Mouse (Mus musculus) cerebellum, postnatal 4 days (tissue): ENCODE measurements around the gene Rps6kl1.
A peak's percentile ranks its signal among the peaks of the same experiment; 100 is the strongest.

ENCODE experiments used
- DNase-seq, 2 experiments: peaks; one replicate each; pipeline ENCODE4 v3.0.0; 2022; ENCODE audit warnings: low spot score in 2 of 2, mixed read lengths in 1 of 2

Rps6kl1 gene

GRCm38 (mm10) chr12:85108643-85109042 lies 42.4 kb downstream of the Rps6kl1 start:
- DNase-seq, result no peak

GRCm38 (mm10) chr12:85106292-85106691 lies 44.8 kb downstream of the Rps6kl1 start:
- no peak for DNase-seq

DNA sequence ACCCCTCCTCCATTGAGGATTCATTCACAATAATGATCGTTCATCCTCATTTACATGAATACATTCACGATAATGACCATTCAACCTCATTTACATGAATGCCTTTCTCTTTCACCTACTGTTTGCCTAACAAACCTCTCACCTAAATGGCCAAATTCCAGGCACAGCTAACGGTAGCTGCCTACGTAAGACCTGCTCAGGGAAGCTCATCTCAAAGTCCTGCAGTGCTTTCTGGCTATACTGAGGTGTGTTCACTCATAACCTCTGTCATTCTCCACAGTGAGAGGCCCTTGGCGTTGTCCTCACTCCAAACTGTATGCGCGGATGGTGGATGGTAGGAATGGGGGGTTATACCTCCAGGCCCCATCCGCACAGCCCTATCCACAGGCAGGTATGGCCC lies 46.3 kb downstream of the Rps6kl1 start:
- DNase-seq, result no peak

DNA sequence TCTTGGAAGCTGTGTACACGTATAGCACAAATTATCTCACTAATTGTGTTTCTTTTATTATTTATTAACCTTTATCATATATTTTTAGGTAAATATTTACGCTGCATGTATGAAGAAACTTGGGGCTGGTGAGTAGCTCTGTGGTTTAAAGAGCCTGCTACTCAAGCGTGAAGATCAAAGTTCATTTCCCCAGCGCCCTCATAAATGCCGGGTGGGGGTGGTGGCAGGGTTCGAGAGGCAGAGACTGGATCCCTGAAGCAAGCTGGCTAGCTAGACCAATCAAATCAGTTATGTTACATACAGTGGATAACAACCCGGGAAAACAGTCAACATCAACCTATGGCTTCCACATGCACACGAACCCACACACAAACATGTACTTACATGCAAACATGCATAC lies 48.0 kb downstream of the Rps6kl1 start:
- no peak for DNase-seq

- DNase-seq, result no peak
These were observed 49.5 kb downstream of the Rps6kl1 start for GRCm38 (mm10) chr12:85101521-85102106.

DNA sequence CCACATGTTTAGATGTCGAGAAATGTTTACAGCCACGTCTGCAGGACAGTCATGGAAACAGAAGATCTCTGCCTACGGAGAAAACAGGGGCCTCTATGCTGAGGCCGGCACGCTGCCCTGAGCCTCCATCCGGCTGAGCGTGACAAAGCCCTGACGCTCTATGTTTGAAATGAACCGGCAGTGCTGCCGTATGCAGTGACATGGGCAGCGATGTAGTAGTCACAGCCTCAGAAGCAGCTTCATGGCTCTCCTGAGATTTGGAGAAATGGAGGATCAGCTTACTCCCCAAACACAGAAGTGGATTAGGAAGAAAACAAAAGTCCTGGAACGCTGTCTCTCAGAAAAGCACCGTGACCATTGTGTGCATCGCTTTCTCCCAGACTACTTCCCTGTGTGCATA lies 50.1 kb downstream of the Rps6kl1 start:
- DNase-seq, result no peak

DNA sequence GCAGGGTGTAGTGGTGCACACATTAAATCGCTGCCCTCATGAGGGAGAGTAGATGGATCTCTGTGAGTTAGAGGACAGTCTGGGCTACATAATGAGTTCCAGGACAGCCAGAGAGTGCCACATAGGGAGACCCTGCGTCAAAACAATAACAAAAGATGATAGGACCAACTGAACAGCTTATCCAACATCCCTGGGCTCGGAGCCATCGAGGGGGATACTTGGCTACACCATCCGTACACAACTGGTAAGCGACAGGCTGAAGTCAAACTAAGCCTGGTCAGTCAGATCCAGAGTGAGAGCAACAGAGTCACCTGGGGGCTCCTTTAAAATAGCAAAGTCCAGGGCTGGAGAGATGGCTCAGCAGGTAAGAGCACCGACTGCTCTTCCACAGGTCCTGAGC lies 55.2 kb downstream of the Rps6kl1 start:
- DNase-seq, result no peak

- DNase-seq, result no peak
These were observed 55.9 kb downstream of the Rps6kl1 start for GRCm38 (mm10) chr12:85095146-85095545.

DNA sequence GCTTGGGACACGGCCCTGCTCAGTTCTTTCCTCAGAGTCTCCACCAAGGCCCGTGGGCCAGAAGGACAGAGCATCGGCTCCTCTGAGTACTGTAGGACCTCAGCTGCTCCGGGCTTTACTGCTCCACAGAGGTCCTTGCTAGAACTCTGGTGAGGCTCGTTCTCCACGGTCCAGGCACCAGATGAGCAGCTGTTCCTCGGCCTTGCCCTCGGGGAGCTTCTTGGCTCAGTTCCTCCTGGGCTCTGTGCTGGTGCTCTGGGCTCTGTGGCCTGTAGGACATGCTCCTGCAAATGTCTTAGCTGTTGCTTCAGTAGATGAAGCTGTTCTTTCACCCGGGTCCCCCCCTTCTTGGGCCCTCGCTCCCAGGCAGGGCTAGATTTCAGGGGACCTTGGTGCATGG lies 56.4 kb downstream of the Rps6kl1 start:
- DNase-seq, result peak in 1 of 2 experiments; percentile 26

DNA sequence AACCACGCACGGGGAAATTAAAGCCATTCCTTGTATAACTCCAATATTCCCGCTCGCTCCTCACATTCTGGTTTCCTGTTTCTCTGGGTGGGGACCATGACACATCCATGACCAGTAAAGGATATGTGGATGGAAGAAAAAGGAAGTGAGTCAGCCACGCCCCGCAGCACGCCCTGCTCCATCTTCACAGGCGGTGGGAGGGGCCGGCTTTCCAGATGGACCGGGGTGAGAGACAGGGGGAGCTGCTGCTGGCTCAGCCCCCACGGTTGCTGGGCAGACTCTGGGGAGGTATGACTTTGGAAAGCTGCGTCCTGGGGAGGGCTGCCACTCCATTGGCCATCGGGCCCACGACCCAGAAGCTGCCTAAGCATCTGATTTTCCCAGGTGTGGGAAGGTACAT lies 57.1 kb downstream of the Rps6kl1 start:
- DNase-seq, result peak in 1 of 2 experiments; percentile 20

DNA sequence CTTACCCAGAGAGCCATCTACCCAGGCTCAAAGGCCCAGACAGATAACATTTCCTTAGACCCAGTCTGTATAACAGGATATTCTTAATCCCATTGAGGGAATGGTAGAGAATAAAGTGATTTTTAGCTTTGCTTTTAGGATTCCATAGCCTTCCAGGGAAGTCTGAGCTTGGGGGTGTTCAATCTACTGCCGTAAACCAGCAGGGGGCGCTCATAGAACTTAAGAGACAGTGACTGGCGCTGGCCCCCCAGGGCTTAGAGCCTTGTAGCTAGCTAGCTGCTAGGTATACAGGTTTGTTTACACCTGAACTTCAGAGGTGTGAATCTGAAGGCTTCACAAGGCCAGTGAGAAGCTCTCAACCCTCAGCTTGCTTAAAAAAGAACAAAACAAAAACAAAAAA lies 58.9 kb downstream of the Rps6kl1 start:
- DNase-seq, result peak in 1 of 2 experiments; percentile 64

GRCm38 (mm10) chr12:85091190-85091589 lies 59.9 kb downstream of the Rps6kl1 start:
- no peak for DNase-seq

- no peak for DNase-seq
These were observed 63.2 kb downstream of the Rps6kl1 start for GRCm38 (mm10) chr12:85087845-85088244.
